Mouse (Mus musculus) gastrocnemius, postnatal 4 days (tissue): ENCODE data around the gene Gm3164. TPM values are rescaled to one million over a fixed set of nuclear protein-coding genes. Genes with fewer than 3 reads are reported as not detected.
"Not testable (repeated sequence)": the region's sequence is repeated elsewhere in the genome, so short reads cannot be mapped to it uniquely, and the experiment has no call there.

Experiments used
- DNase-seq, 2 experiments: peaks; one replicate each; pipeline ENCODE4 v3.0.0; 2021 to 2022; ENCODE audit warnings: low spot score in 2 of 2, mixed read lengths in 2 of 2
- long read RNA-seq, 2 experiments: library from polyadenylated mRNA; stranded (forward); transcript quantifications; one replicate each; pipeline ENCODE4 v2.0.0; 2021
- total RNA-seq, 2 experiments: library from RNA; stranded (reverse); gene quantifications; 2 replicates each; pipeline ENCODE4 v1.2.3; 2021

The Gm3164 gene
- total RNA-seq, result under 1 TPM in 1 of 2 experiments, not detected in 1; 0.71 TPM
- long read RNA-seq, experiment 1, result 0 reads
- long read RNA-seq, experiment 2, result 0 reads

GRCm38 (mm10) chr14:4414965-4415835 lies at the start of gene Gm3164:
Gm3164 (plus strand) TSS chr14:4415448.
- DNase-seq, result peak; percentile 23 to 41

GRCm38 (mm10) chr14:4368991-4369390 lies 46.3 kb upstream of the Gm3164 start:
- DNase-seq, result not testable (repeated sequence)

GRCm38 (mm10) chr14:4369691-4370090 lies 45.6 kb upstream of the Gm3164 start:
- not testable (repeated sequence) for DNase-seq

GRCm38 (mm10) chr14:4377871-4378270 lies 37.4 kb upstream of the Gm3164 start:
- DNase-seq, result peak in 1 of 2 experiments; percentile 12

- DNase-seq, result not testable (repeated sequence)
Measured at GRCm38 (mm10) chr14:4385606-4386005, 29.6 kb upstream of the Gm3164 start.

GRCm38 (mm10) chr14:4392841-4393530 lies 22.3 kb upstream of the Gm3164 start:
- not testable (repeated sequence) for DNase-seq

GRCm38 (mm10) chr14:4397226-4397625 lies 18.0 kb upstream of the Gm3164 start, which contains the start of gene Gm3159:
Gm3159 (plus strand) TSS chr14:4397526.
- DNase-seq, result not testable (repeated sequence)

GRCm38 (mm10) chr14:4398624-4399023 lies 16.6 kb upstream of the Gm3164 start:
- DNase-seq, result not testable (repeated sequence)

- DNase-seq, result not testable (repeated sequence)
Measured at GRCm38 (mm10) chr14:4400115-4400789, 15.0 kb upstream of the Gm3164 start.

GRCm38 (mm10) chr14:4401245-4401644 lies 14.0 kb upstream of the Gm3164 start:
- DNase-seq, result not testable (repeated sequence)

- not testable (repeated sequence) for DNase-seq
Measured at GRCm38 (mm10) chr14:4403840-4404239, 11.4 kb upstream of the Gm3164 start.

GRCm38 (mm10) chr14:4409939-4410338 lies 5.3 kb upstream of the Gm3164 start:
- DNase-seq, result not testable (repeated sequence)

GRCm38 (mm10) chr14:4430692-4431091 lies 15.4 kb downstream of the Gm3164 start, which contains the start of gene Gm3173:
Gm3173 (plus strand) TSS chr14:4430992.
- not testable (repeated sequence) for DNase-seq

- DNase-seq, result not testable (repeated sequence)
Measured at GRCm38 (mm10) chr14:4481445-4481844, 66.2 kb downstream of the Gm3164 start, which contains the start of gene Gm3182. Gm3182 (plus strand) TSS chr14:4481745.

Other genes with a start within 250 kb of the Gm3164 start
- gene Gm2974, start 232.9 kb upstream of the Gm3164 start, total RNA-seq, result not detected
- gene Gm3138, start 165.8 kb upstream of the Gm3164 start, total RNA-seq, result not detected
- not detected for gene Gm3149, start 98.2 kb upstream of the Gm3164 start, total RNA-seq
- under 1 TPM; 0.21 to 0.39 TPM for gene 2610042L04Rik, start 80.7 kb upstream of the Gm3164 start, total RNA-seq
- not detected for gene Gm3159, start 17.9 kb upstream of the Gm3164 start, total RNA-seq
- not detected for gene Gm3173, start 15.5 kb downstream of the Gm3164 start, total RNA-seq
- under 1 TPM in 1 of 2 experiments, not detected in 1; 0.37 TPM for gene Gm3182, start 66.3 kb downstream of the Gm3164 start, total RNA-seq
- gene Gm3047, start 140.0 kb downstream of the Gm3164 start, total RNA-seq, result not detected
- not detected for gene Gm8159, start 216.9 kb downstream of the Gm3164 start, total RNA-seq
- not detected for gene Gm3239, start 248.7 kb downstream of the Gm3164 start, total RNA-seq